Mouse (Mus musculus): ENCODE measurements around the gene Etnk2.

The Etnk2 gene

GRCm38 (mm10) chr1:133380347-133381065 is 17.1 kb downstream of the Etnk2 start:
- DNase-seq (ENCODE audit: extremely low spot score, low read depth, low spot score), result no peak

DNA sequence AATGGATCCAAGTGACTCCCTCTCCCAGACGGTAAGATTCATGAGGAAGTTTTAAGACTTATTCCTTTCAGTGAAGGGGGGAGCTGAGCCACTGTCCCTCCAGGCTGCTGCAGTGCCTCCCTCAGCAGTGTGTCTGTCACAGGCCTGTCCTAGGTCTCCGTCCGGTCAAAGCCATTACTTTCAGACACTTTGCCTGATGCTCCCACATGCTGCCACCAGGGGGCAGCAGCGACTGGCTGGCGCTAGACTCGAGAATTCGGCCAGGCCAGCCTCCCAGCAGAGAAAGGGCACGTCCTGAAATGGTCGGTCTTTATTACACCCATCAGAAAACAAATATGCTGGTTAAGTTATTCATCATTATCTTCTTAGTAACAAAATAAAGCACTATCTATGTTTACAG is 18.6 kb downstream of the Etnk2 start:
- DNase-seq (ENCODE audit: extremely low spot score, low read depth, low spot score), result peak; percentile 58

DNA sequence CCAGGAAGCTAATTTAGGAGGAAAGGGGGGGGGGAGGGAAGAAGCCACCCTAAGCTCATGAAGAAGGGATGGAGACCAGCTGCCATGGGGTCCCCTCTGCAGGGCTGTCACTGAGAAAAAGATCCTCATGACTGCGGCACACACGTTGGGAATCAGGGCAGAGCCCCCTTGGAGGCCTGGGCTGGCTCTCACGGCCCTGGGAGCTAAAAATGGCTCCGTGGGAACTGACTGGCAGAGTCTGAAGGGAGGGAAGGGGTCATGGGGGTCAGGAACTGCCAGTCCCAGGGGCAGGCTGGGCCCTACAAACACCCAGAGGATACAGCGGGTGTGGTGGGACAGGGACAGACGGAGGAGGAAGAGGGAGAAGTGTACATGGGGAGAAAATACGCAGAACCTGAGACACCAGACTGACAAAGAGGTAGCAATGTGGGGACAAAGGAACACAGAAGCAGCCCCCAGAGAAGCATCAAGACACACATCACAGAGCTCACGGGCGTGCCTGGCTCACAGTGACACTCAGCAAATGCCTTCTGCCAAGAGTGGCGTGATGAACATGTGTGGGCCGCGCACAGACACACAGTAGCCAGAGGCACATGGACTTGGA is 19.3 kb downstream of the Etnk2 start:
- no peak for DNase-seq (ENCODE audit: extremely low spot score, low read depth, low spot score)

GRCm38 (mm10) chr1:133383157-133383783 is 19.9 kb downstream of the Etnk2 start:
- DNase-seq (ENCODE audit: extremely low spot score, low read depth, low spot score), result no peak

- DNase-seq (ENCODE audit: extremely low spot score, low read depth, low spot score), result peak; percentile 50
These were observed 22.1 kb downstream of the Etnk2 start for GRCm38 (mm10) chr1:133385506-133385905.

DNA sequence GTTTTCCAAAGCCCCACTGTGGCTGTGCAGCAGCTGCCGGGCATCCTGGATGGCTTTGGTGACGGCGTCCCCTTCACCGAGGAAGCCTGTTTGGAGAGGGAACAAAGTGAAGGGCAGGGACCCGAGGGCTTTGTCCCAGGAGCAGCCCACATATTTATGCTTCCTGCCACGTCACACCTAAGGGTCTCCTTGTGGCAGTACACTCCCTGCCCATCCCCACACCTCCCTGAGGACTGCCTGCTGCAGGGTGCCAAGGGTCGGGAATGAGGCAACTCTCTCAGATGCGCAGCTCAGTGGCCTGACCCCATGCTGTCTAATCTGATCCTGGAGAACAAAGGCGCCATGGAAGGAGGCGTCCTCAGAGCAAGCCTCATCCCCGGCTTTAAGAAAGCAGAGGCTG is 22.8 kb downstream of the Etnk2 start:
- no peak for DNase-seq (ENCODE audit: extremely low spot score, low read depth, low spot score)

- no peak for DNase-seq (ENCODE audit: extremely low spot score, low read depth, low spot score)
These were observed 24.3 kb downstream of the Etnk2 start for GRCm38 (mm10) chr1:133387539-133388268.

GRCm38 (mm10) chr1:133394702-133395101 is 31.3 kb downstream of the Etnk2 start:
- DNase-seq (ENCODE audit: extremely low spot score, low read depth, low spot score), result no peak

DNA sequence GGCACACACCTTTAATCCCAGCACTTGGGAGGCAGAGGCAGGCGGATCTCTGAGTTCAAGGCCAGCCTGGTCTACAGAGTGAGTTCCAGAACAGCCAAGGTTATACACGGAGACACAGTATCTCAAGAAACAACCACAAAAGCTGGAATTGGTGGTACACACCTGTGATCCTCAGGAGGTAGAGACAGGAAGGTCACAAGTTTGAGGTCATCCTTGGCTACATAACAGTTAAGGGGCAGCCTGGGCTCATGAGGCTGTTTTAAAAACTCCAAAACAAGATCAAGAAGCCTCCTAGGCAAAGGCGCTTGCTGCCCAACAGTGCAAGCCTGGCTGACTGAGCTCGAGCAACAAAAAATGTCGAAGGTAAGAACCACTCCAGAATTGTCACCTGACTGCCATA is 33.3 kb downstream of the Etnk2 start:
- DNase-seq (ENCODE audit: extremely low spot score, low read depth, low spot score), result no peak

GRCm38 (mm10) chr1:133397094-133397482 is 33.7 kb downstream of the Etnk2 start:
- no peak for DNase-seq (ENCODE audit: extremely low spot score, low read depth, low spot score)

- no peak for DNase-seq (ENCODE audit: extremely low spot score, low read depth, low spot score)
These were observed 34.3 kb downstream of the Etnk2 start for GRCm38 (mm10) chr1:133397483-133398237.

- DNase-seq (ENCODE audit: extremely low spot score, low read depth, low spot score), result no peak
These were observed 36.8 kb downstream of the Etnk2 start for GRCm38 (mm10) chr1:133400014-133400725.

DNA sequence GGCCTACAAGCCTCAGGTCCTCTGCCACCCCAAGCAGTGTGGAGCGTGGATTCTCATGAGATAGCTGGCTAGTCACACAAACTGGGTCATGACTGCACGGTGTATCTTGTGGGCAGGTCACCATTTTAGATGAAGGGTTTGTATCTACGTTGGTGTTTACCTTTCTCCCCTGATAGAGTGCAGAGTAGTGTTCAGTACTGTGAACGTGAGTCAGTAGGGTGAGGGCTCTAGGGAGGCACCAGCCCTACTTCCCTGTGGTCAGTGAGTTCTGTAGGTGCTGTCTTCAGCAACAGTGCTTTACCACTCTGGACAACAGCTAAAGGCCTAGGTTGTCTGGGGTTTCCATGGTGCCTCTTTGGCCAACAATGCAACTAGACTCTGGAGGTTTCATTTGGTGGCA is 40.6 kb downstream of the Etnk2 start:
- no peak for DNase-seq (ENCODE audit: extremely low spot score, low read depth, low spot score)

DNA sequence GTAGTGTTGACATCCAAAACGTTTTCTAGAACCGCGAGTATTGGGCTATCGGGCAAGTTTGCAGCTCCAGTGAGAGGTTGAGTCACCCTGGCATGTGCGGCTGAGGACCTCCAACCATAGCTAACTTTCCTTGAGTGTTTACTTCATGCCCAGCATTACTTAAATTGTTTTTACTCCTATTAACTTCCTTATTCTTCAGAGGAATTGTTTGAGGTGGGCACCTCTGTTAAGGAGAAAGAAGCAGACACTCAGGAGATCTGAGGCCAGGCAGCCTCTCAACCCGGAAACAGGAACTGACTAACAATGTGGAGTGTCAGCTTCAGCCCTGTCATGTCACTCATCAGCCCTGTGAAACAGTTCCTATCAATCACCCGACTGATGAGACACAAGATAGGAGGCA is 43.2 kb downstream of the Etnk2 start:
- DNase-seq (ENCODE audit: extremely low spot score, low read depth, low spot score), result no peak

DNA sequence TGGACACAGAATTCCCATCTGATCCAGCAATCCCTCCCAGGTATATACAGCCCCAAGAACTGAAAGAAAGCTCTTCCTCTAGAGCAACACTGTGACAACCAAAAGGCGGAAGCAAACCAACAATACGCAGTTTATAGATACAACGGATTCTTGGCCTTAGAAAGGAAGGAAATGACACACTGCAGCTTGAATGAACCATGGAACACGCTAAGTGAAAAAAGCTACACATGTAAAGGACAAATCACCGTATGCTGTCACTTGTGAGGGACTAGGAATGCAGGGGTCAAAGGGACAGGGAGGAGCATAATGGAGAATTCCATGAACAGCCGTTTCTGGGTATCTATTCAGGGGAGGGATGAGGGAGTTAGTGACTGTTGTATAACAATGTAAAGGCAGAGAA is 44.1 kb downstream of the Etnk2 start:
- no peak for DNase-seq (ENCODE audit: extremely low spot score, low read depth, low spot score)

DNA sequence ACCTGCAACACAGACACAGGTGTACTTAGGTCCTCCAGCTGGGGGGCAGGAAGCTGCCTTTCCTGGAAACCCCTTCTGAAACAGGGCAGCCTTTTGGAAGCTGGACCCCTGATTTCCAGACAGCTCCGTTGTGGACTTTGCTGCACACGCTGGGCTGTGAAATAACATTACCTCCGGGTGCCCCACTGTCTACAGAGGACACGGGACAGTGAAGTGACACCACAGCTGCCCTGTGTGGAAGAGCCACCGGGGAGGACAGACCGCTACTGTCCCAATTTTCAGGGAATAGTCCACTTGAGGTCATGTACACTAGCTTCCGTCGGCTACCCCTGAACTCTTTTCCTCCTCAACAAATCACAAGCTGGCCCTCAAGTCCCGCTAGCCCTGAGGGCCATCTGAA is 44.9 kb downstream of the Etnk2 start:
- no peak for DNase-seq (ENCODE audit: extremely low spot score, low read depth, low spot score)

DNA sequence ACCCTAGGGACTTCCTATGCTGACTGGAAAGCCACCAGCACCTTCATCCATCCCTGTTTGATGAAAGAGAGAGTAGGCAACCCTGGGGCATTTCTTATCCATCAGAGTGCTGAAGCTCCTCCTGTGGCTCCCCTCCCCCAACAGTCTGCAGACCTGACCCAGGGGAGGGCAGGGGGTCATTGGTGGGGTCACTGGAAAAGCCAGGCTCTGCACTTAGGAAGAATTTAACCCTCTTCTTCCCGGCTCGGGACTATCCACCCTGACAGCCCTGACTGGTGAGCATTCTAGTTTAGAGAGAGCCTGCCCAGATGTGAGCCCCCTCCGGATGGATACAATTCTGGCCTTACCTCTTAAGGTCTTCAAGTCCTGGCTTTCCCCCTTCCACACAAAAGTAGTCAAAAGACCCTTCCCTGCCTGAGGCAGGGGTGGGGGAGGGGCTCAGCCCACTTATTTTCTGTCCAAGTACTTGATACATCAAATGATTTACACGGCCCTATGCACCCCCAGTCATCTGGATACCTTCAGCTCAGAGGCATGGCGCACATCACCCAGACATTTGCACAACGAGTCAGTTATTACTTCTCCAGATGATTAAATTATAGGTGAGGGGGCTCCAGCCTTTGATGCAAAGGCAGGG is 45.6 kb downstream of the Etnk2 start:
- no peak for DNase-seq (ENCODE audit: extremely low spot score, low read depth, low spot score)

DNA sequence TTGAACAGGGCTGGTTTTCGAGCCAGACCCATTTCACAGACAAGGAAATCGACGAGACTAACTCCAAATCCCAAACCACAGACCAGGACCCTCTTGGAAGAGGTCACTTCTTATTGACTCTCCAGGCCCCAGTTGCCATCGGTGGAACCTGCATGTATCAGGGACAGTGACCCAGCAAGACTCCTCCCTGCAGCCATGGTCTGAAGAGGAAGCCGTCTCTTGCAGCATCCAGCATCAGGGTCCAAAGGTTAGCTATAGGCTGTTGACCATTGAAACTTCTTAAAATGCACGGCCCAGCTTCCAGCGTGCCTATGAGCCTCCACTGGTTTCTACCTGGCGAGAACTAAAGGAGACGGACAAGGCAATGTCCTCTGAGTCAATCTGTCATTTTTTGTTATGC is 46.4 kb downstream of the Etnk2 start:
- DNase-seq (ENCODE audit: extremely low spot score, low read depth, low spot score), result no peak

DNA sequence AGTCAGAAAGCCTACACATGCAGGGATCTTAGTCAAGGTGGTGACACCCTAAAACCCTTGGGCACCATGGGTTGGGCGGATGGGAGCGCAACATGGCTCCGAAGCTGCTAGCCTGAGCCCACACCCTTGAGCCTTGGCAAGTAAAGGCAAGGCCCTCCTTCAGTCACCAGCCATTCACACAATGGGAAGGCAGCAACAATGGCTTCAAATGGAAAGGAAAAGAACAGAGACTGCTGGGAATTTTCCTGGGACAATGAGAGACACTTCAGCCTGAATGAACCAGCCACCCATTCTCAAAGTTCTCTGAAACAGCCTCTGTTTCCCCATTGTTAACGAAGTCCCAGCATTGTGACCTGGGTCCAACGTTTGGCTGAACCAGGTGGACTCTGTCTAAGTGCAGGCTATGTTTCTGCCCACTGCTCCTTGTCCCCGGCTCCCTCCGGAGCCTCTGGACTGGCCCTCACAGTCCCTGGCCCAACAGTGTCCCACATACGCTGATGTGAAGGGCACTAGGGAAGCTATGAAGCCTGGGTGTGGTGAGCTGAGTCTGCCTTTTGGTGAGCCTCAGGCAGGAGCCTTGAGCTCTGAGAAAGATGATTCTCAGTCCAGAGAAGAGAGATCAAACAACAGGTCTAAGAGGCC is 48.3 kb downstream of the Etnk2 start:
- no peak for DNase-seq (ENCODE audit: extremely low spot score, low read depth, low spot score)

All from hindlimb bud, embryonic 11.5 days (tissue).